Mouse (Mus musculus): ENCODE data around the gene Fam205a4.
"Not testable (repeated sequence)": the region's sequence is repeated elsewhere in the genome, so short reads cannot be mapped to it uniquely, and the experiment has no call there.

Fam205a4 gene

DNA sequence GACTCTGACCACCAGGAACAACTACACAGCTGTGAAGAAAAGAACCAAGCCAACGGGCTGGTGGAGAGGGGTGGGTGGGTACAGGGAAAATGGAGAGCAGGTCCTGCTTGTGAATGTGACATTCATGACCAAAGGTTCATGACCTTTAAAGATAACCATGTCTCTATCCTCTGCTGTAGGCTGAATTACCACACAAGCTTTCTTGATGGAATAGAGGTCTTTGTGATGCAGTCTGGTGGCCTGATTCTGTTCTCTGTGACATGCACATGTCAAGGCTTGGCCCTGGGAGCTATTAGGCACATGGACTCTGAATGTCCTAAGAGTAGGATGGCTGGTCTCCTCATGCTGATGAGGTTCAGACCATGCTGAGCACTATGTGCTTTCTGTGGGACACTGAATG, at the start of gene Fam205a4:
Fam205a4 (plus strand) TSS at position 301 of the 400 bp plus-strand sequence.
- not testable (repeated sequence) for DNase-seq (ENCODE audit: low spot score)

DNA sequence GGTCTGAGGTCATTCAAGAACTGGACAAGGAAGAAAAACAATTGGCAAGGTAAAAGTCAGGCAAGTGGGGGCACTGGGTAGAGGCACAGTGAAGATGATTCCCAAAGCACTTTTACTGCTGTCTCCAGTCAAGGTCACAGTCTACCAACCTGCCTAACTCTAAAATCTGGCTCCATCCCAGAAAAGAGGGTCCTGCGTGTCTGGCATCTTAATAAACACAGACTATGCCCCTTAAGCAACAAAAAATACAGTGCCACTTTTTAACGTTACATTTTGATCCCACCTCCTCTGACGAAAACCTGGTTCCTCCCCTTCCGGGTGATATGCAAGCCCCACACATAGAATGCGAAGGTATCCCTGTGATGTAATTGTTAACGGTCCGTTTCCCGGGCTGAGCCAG, 24.6 kb upstream of the Fam205a4 start, which contains the start of gene Gm20878:
Gm20878 (plus strand) TSS at position 301 of the 400 bp plus-strand sequence.
- not testable (repeated sequence) for DNase-seq (ENCODE audit: low spot score)

All from urinary bladder, postnatal 10 days (tissue).